Mouse (Mus musculus): ENCODE results near the gene Slc17a8. TPM values are rescaled to one million over a fixed set of nuclear protein-coding genes. Genes with fewer than 3 reads are reported as not detected.

The Slc17a8 gene
- polyA plus RNA-seq, 1 experiment: 0.12 TPM

- DNase-seq: no peak
- no peak overlapping the region for H3K27ac ChIP-seq (ENCODE audit: control insufficient read depth, insufficient read depth, low read length)
- WGBS: 95% methylated on average over 1 of the region's 1 CpGs
- no peak for TF ChIP-seq POLR2A (IDR thresholded peaks at IDR 0.05; ENCODE audit: control insufficient read depth, extremely low read depth, insufficient read depth, low read length, poor library complexity)
- TF ChIP-seq CTCF (IDR thresholded peaks at IDR 0.05; ENCODE audit: borderline replicate concordance, control insufficient read depth, extremely low read depth, insufficient read depth, low read length, poor library complexity): no peak
- H3K36me3 ChIP-seq (ENCODE audit: control insufficient read depth, insufficient read depth, low read length): peaks cover 39% of the 10 kb centered on the region
- no peak overlapping the region for H3K4me3 ChIP-seq (ENCODE audit: control insufficient read depth, insufficient read depth, low read length)
- no peaks in the 10 kb centered on the region for H3K4me1 ChIP-seq (replicated peaks; ENCODE audit: control insufficient read depth, insufficient read depth, low read length)
- H3K27me3 ChIP-seq (ENCODE audit: control insufficient read depth, insufficient read depth, low read length): no peaks in the 10 kb centered on the region
Observed at GRCm38 (mm10) chr10:89651691-89652090, 30.6 kb upstream of the Slc17a8 start.

- TF ChIP-seq POLR2A (IDR thresholded peaks at IDR 0.05; ENCODE audit: control insufficient read depth, extremely low read depth, insufficient read depth, low read length, poor library complexity) (no peak), CTCF (IDR thresholded peaks at IDR 0.05; ENCODE audit: borderline replicate concordance, control insufficient read depth, extremely low read depth, insufficient read depth, low read length, poor library complexity) (no peak)
- no peak overlapping the region for H3K27ac ChIP-seq (ENCODE audit: control insufficient read depth, insufficient read depth, low read length)
- H3K36me3 ChIP-seq (ENCODE audit: control insufficient read depth, insufficient read depth, low read length): peaks cover 18% of the 10 kb centered on the region
- no peak overlapping the region for H3K4me3 ChIP-seq (ENCODE audit: control insufficient read depth, insufficient read depth, low read length)
- no peak for DNase-seq
- WGBS: 99% methylated on average over 9 of the region's 9 CpGs
- no peaks in the 10 kb centered on the region for H3K27me3 ChIP-seq (ENCODE audit: control insufficient read depth, insufficient read depth, low read length)
- H3K4me1 ChIP-seq (replicated peaks; ENCODE audit: control insufficient read depth, insufficient read depth, low read length): no peaks in the 10 kb centered on the region
Observed at GRCm38 (mm10) chr10:89646918-89647317, 25.9 kb upstream of the Slc17a8 start.

DNA sequence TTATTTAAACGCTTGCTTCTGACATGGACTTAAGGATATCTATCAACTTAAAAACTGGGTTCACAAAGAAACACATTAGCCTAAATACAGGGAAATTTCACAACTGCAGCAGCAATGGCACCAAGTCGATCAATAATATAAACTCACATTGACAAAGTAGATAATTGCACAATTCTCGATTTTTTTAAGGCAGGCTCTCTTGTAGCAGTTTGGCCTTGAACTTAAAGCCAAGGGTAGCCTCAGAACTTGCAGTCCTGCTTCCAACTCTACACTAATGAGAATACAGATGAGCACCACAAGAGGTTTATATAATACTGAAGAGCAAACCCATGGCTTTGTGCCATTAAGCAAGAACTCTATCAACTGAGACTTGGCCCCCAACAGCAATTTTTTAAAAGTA lies 15.9 kb upstream of the Slc17a8 start:
- DNase-seq: no peak
- H3K27ac ChIP-seq (ENCODE audit: control insufficient read depth, insufficient read depth, low read length): no peak overlapping the region
- peaks cover 12% of the 10 kb centered on the region for H3K36me3 ChIP-seq (ENCODE audit: control insufficient read depth, insufficient read depth, low read length)
- H3K4me1 ChIP-seq (replicated peaks; ENCODE audit: control insufficient read depth, insufficient read depth, low read length): no peaks in the 10 kb centered on the region
- no peak overlapping the region for H3K4me3 ChIP-seq (ENCODE audit: control insufficient read depth, insufficient read depth, low read length)
- TF ChIP-seq CTCF (IDR thresholded peaks at IDR 0.05; ENCODE audit: borderline replicate concordance, control insufficient read depth, extremely low read depth, insufficient read depth, low read length, poor library complexity): no peak
- TF ChIP-seq POLR2A (IDR thresholded peaks at IDR 0.05; ENCODE audit: control insufficient read depth, extremely low read depth, insufficient read depth, low read length, poor library complexity): no peak
- WGBS: 96% methylated on average over 3 of the region's 3 CpGs
- H3K27me3 ChIP-seq (ENCODE audit: control insufficient read depth, insufficient read depth, low read length): no peaks in the 10 kb centered on the region

- H3K27ac ChIP-seq (ENCODE audit: control insufficient read depth, insufficient read depth, low read length): no peak overlapping the region
- H3K36me3 ChIP-seq (ENCODE audit: control insufficient read depth, insufficient read depth, low read length): peaks cover under 1% of the 10 kb centered on the region; the same call in 1 of the 2 replicates
- 87% methylated on average over 5 of the region's 5 CpGs for WGBS
- TF ChIP-seq CTCF (IDR thresholded peaks at IDR 0.05; ENCODE audit: borderline replicate concordance, control insufficient read depth, extremely low read depth, insufficient read depth, low read length, poor library complexity) (no peak), POLR2A (IDR thresholded peaks at IDR 0.05; ENCODE audit: control insufficient read depth, extremely low read depth, insufficient read depth, low read length, poor library complexity) (no peak)
- DNase-seq: no peak
- H3K27me3 ChIP-seq (ENCODE audit: control insufficient read depth, insufficient read depth, low read length): no peaks in the 10 kb centered on the region
- no peak overlapping the region for H3K4me3 ChIP-seq (ENCODE audit: control insufficient read depth, insufficient read depth, low read length)
- no peaks in the 10 kb centered on the region for H3K4me1 ChIP-seq (replicated peaks; ENCODE audit: control insufficient read depth, insufficient read depth, low read length)
Observed at GRCm38 (mm10) chr10:89635018-89635417, 14.0 kb upstream of the Slc17a8 start.

DNA sequence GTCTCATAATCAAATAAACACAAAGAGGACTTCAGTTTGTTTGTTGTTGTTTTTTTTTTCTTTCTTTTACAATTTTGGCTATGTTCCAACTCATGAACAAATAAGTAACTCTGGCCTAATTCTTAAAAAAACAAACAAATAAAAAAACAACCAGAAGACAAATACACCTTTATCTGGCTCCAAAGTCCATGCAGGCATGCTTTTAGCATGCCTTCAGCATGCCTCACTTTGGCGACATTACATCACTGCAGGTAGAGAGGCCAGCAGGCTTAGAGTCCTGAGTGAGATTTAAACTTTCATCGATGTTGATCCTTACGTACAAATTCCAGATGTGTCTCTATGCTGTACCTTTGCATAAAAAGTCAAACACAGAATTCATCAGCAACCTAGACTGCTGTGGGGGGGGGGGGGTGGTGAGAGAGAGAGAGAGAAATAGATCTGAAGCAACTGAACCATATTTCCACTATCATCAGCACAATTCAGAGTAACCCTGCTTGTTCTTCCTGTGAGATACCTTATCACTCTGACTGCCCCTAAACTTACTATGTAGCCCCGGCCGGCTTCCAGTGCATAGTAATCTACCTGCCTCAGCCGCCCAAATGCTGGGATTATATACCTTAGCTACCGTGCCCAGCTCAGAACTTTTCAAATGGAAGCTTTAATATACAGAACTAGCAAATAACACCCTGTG lies 12.8 kb upstream of the Slc17a8 start:
- WGBS: 96% methylated on average over 7 of the region's 7 CpGs
- no peak for DNase-seq
- Histone ChIP-seq H3K36me3 (ENCODE audit: control insufficient read depth, insufficient read depth, low read length) (no peaks in the 10 kb centered on the region), H3K4me1 (replicated peaks; ENCODE audit: control insufficient read depth, insufficient read depth, low read length) (no peaks in the 10 kb centered on the region), H3K4me3 (ENCODE audit: control insufficient read depth, insufficient read depth, low read length) (no peak overlapping the region), H3K27ac (ENCODE audit: control insufficient read depth, insufficient read depth, low read length) (no peak overlapping the region), H3K27me3 (ENCODE audit: control insufficient read depth, insufficient read depth, low read length) (no peaks in the 10 kb centered on the region)
- TF ChIP-seq POLR2A (IDR thresholded peaks at IDR 0.05; ENCODE audit: control insufficient read depth, extremely low read depth, insufficient read depth, low read length, poor library complexity) (no peak), CTCF (IDR thresholded peaks at IDR 0.05; ENCODE audit: borderline replicate concordance, control insufficient read depth, extremely low read depth, insufficient read depth, low read length, poor library complexity) (no peak)

DNA sequence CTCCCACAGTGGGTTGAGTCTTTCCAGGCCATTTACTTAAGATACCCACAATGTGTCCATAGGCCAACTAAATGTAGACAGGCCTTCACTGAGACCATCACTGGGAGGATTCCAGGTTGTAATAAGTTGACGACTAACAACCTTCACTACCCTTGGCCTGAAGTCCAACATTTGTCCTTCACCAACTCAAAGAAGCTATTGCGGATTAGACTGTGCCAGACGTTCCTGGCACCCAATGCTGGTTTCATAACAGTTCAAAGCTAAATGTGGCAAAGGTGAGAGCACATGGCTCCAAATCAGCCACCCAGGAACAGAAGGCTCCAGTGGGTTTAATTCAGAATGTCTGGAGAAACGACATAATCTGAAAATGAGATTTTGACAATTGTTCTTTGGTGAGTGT lies 12.1 kb upstream of the Slc17a8 start:
- H3K36me3 ChIP-seq (ENCODE audit: control insufficient read depth, insufficient read depth, low read length): no peaks in the 10 kb centered on the region
- TF ChIP-seq CTCF (IDR thresholded peaks at IDR 0.05; ENCODE audit: borderline replicate concordance, control insufficient read depth, extremely low read depth, insufficient read depth, low read length, poor library complexity): no peak
- TF ChIP-seq POLR2A (IDR thresholded peaks at IDR 0.05; ENCODE audit: control insufficient read depth, extremely low read depth, insufficient read depth, low read length, poor library complexity): no peak
- DNase-seq: no peak
- 94% methylated on average over 4 of the region's 4 CpGs for WGBS
- no peaks in the 10 kb centered on the region for H3K27me3 ChIP-seq (ENCODE audit: control insufficient read depth, insufficient read depth, low read length)
- H3K27ac ChIP-seq (ENCODE audit: control insufficient read depth, insufficient read depth, low read length): no peak overlapping the region
- H3K4me1 ChIP-seq (replicated peaks; ENCODE audit: control insufficient read depth, insufficient read depth, low read length): no peaks in the 10 kb centered on the region
- H3K4me3 ChIP-seq (ENCODE audit: control insufficient read depth, insufficient read depth, low read length): no peak overlapping the region

GRCm38 (mm10) chr10:89631831-89632230 lies 10.8 kb upstream of the Slc17a8 start:
- 87% methylated on average over 5 of the region's 5 CpGs for WGBS
- Histone ChIP-seq H3K4me3 (ENCODE audit: control insufficient read depth, insufficient read depth, low read length) (no peak overlapping the region), H3K4me1 (replicated peaks; ENCODE audit: control insufficient read depth, insufficient read depth, low read length) (no peaks in the 10 kb centered on the region), H3K27me3 (ENCODE audit: control insufficient read depth, insufficient read depth, low read length) (no peaks in the 10 kb centered on the region), H3K27ac (ENCODE audit: control insufficient read depth, insufficient read depth, low read length) (no peak overlapping the region), H3K36me3 (ENCODE audit: control insufficient read depth, insufficient read depth, low read length) (no peaks in the 10 kb centered on the region)
- DNase-seq: no peak
- TF ChIP-seq POLR2A (IDR thresholded peaks at IDR 0.05; ENCODE audit: control insufficient read depth, extremely low read depth, insufficient read depth, low read length, poor library complexity) (no peak), CTCF (IDR thresholded peaks at IDR 0.05; ENCODE audit: borderline replicate concordance, control insufficient read depth, extremely low read depth, insufficient read depth, low read length, poor library complexity) (no peak)
